Mouse (Mus musculus) stomach, postnatal 0 days (tissue): ENCODE measurements around the gene Prune2.

Source experiments
- CTCF ChIP-seq: IDR thresholded peaks from 2 replicates; pipeline ENCODE4 v1.5.1; 2016; ENCODE audit warnings: antibody characterized with exemption, low read depth, mild to moderate bottlenecking, moderate library complexity
- EP300 ChIP-seq: optimal IDR thresholded peaks from 2 replicates; pipeline ENCODE3; 2016; ENCODE audit warnings: antibody characterized with exemption

DNA sequence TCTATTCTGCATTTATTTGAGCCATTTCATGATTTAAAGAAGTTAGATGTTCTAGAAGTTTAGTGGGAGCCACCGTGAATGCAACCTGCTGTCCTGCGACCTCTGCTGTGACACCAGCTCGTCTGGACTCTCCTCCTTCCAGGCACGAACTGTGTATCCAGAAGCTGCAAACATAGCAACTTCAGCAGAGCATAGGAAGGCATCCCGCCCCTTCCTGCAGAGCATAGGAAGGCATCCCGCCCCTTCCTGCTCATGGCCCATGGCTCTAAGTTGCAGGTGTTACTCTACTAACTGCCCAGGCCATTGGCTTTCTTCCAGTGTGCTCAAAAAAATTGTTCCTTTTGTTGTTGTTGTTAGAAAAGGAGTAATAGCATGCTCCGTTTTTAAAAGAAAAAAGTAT lies 294.9 kb downstream of the Prune2 start:
- TF ChIP-seq CTCF = no peak
- no peak for TF ChIP-seq EP300
